Mouse (Mus musculus): ENCODE data around the gene Pacsin2. TPM values are rescaled to one million over a fixed set of nuclear protein-coding genes. Genes with fewer than 3 reads are reported as not detected.

The Pacsin2 gene
- polyA plus RNA-seq, 1 experiment from 2014 or later, result 61.0 TPM

DNA sequence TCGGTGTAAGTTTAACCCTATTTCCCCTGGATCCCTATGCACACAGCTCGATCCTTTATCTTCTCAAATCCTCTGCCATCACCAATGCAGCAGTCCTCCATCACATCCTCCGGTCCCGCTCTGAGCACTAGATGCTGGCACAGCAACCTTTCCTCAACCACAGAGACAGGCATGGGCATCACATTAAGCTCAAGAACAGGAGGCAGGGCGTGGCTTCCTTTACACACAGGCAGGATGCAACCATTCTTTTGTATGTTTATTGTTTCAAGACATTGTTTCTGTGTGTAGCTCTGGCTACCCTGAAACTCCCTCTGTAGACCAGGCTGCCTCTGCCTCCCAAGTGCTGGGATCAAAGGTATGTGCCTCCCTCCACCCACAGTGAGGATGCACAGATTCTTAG is 8.8 kb downstream of the Pacsin2 start:
- H3K27me3 ChIP-seq (ENCODE audit: low read depth, poor library complexity, severe bottlenecking), result no peaks in the 10 kb centered on the region
- WGBS, result 91% methylated on average over 5 of the region's 5 CpGs
- no peaks in the 10 kb centered on the region for H3K36me3 ChIP-seq
- H3K9me3 ChIP-seq (replicated peaks), result no peaks in the 10 kb centered on the region
- peaks cover 7% of the 10 kb centered on the region; the same call in 1 of the 2 replicates for H3K4me1 ChIP-seq
- H3K27ac ChIP-seq, result no peak overlapping the region
- no peak overlapping the region for H3K4me3 ChIP-seq
- DNase-seq (ENCODE audit: low spot score), result no peak

DNA sequence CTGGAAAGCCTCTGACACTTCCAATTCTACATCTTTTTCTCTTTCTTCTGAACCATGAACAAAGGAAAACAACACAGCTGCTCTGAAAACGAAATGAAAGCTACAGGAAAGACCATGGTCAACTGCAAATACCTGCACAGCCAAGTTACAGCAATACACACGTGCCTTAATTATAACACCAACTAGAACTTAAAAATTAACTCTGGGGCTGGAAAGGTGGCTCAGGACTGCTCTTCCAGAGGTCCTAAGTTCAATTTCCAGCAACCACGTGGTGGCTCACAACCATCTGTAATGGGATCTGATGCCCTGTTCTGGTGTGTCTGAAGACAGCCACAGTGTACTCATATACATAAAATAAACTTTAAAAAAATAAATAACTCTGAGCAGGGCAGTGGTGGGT is 9.4 kb downstream of the Pacsin2 start:
- no peaks in the 10 kb centered on the region for H3K27me3 ChIP-seq (ENCODE audit: low read depth, poor library complexity, severe bottlenecking)
- no peak for DNase-seq (ENCODE audit: low spot score)
- H3K4me3 ChIP-seq, result no peak overlapping the region
- H3K36me3 ChIP-seq, result no peaks in the 10 kb centered on the region
- H3K4me1 ChIP-seq, result peaks cover 7% of the 10 kb centered on the region; the same call in 1 of the 2 replicates
- H3K9me3 ChIP-seq (replicated peaks), result no peaks in the 10 kb centered on the region
- H3K27ac ChIP-seq, result no peak overlapping the region
- 73% methylated on average over 3 of the region's 3 CpGs for WGBS

DNA sequence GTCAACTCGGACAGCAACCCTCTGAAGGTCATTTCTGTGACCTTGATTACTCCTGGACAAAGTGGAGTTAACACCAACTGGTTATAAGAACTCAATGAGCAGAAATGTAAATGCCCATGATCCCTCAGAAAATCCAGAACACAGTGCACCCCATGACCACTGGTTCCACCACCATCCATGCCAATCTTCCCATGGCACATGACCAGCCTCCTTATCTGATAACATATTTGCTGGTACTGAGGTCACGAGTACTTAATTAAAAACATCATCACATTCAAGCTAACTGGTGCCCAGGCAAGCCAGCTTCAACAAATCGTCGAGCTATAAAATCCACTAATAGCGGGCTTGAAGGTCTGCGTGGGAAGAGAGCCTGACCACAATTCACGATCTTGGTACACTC is 10.0 kb downstream of the Pacsin2 start:
- peaks cover 7% of the 10 kb centered on the region; the same call in 1 of the 2 replicates for H3K4me1 ChIP-seq
- H3K27ac ChIP-seq, result no peak overlapping the region
- no peak overlapping the region for H3K4me3 ChIP-seq
- 82% methylated on average over 7 of the region's 7 CpGs for WGBS
- no peaks in the 10 kb centered on the region for H3K9me3 ChIP-seq (replicated peaks)
- no peak for DNase-seq (ENCODE audit: low spot score)
- H3K27me3 ChIP-seq (ENCODE audit: low read depth, poor library complexity, severe bottlenecking), result no peaks in the 10 kb centered on the region
- H3K36me3 ChIP-seq, result no peaks in the 10 kb centered on the region

DNA sequence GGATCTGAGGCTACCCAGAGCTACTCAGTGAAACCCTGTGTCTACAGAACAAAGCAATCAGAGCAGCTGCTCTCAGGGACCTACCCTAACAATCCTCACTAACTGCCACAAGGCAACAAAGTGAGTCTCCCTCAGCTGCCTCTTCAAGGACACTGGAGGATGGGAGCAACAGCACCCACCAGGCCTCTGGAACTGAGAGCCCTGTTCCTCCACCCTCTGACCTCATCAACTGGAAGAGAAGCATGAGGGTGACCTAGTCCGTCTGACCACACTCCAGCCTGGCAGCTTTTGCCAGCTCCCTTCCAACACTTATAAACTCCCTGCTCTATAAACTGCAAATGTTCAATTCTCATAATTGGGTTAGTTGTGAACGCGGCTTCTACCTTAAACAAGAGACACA is 10.5 kb downstream of the Pacsin2 start:
- 79% methylated on average over 3 of the region's 3 CpGs for WGBS
- H3K27ac ChIP-seq, result no peak overlapping the region
- H3K4me3 ChIP-seq, result no peak overlapping the region

DNA sequence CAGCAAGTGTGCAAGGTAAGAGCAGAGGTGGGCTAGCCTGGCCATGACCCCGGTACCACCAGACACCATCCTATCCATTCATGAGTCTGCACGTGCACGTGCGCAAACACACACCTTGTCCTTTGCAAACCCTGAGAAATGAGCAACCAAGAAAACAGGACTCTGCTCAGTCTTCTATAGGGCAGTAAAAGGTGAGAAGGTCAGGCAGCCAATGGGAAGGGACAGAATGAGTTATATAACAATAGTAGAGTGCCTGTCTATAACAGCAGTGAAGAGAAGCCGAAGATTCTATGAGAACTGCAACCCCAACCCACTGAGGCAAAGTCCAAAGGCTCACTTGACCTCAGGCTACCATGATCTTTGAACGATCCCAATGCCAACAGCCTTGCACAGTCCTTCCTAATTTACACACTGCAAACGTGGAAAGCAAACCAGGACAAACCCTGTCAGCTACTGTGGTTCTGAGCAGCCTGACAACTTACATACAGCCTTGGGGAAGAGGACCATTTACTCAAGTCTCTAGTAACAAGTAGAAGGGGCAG is 12.1 kb downstream of the Pacsin2 start:
- Histone ChIP-seq H3K36me3 (no peaks in the 10 kb centered on the region), H3K4me3 (no peak overlapping the region), H3K27ac (no peak overlapping the region), H3K27me3 (ENCODE audit: low read depth, poor library complexity, severe bottlenecking) (no peaks in the 10 kb centered on the region), H3K4me1 (peaks cover 7% of the 10 kb centered on the region; the same call in 1 of the 2 replicates), H3K9me3 (replicated peaks) (no peaks in the 10 kb centered on the region)
- no peak for DNase-seq (ENCODE audit: low spot score)
- WGBS, result 86% methylated on average over 7 of the region's 7 CpGs

More for the DNA sequence above, 10.5 kb downstream of the Pacsin2 start:
- no peaks in the 10 kb centered on the region for H3K9me3 ChIP-seq (replicated peaks)
- H3K27me3 ChIP-seq (ENCODE audit: low read depth, poor library complexity, severe bottlenecking), result no peaks in the 10 kb centered on the region
- no peak for DNase-seq (ENCODE audit: low spot score)
- peaks cover 7% of the 10 kb centered on the region; the same call in 1 of the 2 replicates for H3K4me1 ChIP-seq
- H3K36me3 ChIP-seq, result no peaks in the 10 kb centered on the region

DNA sequence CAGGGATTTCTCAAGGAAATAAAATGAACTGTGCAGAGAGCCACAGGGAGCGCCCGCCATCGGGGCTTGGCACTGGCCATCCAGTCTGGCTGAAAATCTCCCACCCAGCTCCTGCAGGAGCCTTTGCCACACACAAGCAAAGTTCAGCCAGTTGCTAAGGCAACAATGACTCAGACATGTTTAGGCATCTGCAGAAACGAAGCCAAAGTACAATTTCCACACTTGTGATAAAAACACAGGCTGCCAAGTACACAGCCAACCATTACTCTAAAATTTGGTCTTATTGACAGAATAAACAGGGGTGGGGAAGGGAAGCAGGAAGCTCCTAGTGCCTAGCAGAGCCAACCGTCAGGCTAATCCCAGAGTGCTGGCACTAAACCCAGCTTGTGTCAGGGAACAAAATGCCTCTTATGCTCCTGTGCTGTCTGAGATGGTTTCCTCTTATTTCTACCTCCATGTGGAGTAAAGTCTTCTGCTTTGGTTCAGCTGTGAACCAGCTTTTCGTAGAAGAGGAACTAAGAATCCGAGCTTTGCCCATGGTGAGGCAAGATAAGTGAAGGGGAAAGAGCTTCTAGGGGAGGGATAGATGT is 12.7 kb downstream of the Pacsin2 start:
- H3K27me3 ChIP-seq (ENCODE audit: low read depth, poor library complexity, severe bottlenecking), result no peaks in the 10 kb centered on the region
- no peak overlapping the region for H3K27ac ChIP-seq
- H3K36me3 ChIP-seq, result no peaks in the 10 kb centered on the region
- WGBS, result 86% methylated on average over 7 of the region's 7 CpGs
- DNase-seq (ENCODE audit: low spot score), result no peak
- peaks cover 7% of the 10 kb centered on the region; the same call in 1 of the 2 replicates for H3K4me1 ChIP-seq
- no peak overlapping the region for H3K4me3 ChIP-seq
- H3K9me3 ChIP-seq (replicated peaks), result no peaks in the 10 kb centered on the region

DNA sequence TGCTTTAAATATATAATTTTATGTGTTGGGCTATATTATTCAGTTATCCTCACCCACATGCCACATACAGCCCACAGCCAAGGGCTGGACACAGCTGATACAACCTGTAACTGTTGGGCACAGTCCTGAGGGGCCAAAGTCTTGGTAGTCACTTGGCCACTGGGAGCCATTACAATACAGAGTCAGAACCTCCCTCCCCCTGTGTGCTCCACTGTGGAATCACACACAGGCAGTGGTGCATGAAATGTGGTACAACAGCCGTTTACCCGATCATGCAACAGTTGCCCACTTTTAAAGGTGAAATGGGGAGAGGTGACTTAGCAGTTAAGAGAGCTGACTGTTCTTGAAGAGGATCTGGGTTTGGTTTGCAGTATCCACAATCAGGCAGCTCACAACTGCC is 14.4 kb downstream of the Pacsin2 start:
- H3K4me1 ChIP-seq, result peaks cover 18% of the 10 kb centered on the region
- no peaks in the 10 kb centered on the region for H3K9me3 ChIP-seq (replicated peaks)
- H3K27me3 ChIP-seq (ENCODE audit: low read depth, poor library complexity, severe bottlenecking), result no peaks in the 10 kb centered on the region
- DNase-seq (ENCODE audit: low spot score), result no peak
- no peak overlapping the region for H3K4me3 ChIP-seq
- 98% methylated on average over 2 of the region's 2 CpGs for WGBS
- no peaks in the 10 kb centered on the region for H3K36me3 ChIP-seq
- H3K27ac ChIP-seq, result no peak overlapping the region

DNA sequence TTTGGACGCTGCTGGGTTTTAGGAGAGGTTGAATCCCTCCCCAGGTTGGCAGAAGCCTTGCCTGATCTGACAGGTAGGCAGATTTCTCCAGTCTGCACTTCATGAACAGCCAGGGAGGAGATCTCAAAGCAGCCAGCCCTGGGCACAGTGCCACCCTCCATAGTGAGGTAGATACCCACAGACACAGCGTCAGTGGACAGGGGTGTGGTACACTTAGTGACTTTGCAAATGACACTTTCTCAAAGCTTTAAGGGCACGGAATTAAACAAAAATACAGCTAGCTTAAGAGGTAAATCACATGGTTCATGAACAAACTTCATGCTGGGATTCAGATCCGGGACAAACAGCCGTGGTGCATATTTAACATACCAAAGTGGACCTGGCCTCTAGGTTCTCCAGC is 15.8 kb downstream of the Pacsin2 start:
- Histone ChIP-seq H3K27ac (no peak overlapping the region), H3K27me3 (ENCODE audit: low read depth, poor library complexity, severe bottlenecking) (no peaks in the 10 kb centered on the region), H3K4me3 (no peak overlapping the region), H3K4me1 (peaks cover 20% of the 10 kb centered on the region), H3K36me3 (no peaks in the 10 kb centered on the region), H3K9me3 (replicated peaks) (no peaks in the 10 kb centered on the region)
- 84% methylated on average over 5 of the region's 5 CpGs for WGBS
- no peak for DNase-seq (ENCODE audit: low spot score)

DNA sequence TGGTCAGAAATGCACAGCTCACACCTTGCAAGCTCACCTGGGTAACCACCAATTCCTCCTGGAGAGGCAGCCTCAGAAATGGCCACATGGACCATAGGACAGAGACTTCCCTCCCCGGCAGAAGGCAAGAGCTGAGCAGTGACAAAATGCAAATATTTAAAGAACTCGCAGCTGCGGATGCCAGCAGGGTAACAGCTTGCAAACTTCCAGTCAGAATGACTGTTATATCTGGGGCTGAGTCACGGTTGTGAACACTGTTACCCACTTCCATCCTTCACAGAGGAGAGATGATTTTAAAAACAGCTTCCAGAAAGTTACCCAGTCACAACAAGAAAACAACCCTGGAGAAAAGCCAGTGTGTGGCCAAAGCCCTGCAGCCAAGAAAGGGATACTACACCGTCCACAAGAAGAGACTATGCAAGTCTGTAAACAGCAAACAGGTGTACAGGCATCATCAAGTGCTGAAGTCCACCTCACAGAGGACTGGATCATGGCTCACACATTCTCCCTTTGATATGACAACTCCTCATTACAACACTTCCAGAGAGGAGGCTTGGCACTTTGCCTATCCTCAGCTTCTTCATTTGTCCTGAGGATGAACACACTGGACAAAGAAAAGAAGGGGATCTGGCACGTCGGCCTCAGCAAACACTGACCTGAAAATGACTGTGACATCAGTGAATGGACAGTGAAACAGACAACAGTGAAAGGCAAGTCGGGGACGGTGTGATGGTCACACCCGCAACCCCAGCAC is 16.4 kb downstream of the Pacsin2 start:
- H3K4me1 ChIP-seq, result peaks cover 20% of the 10 kb centered on the region
- no peaks in the 10 kb centered on the region for H3K27me3 ChIP-seq (ENCODE audit: low read depth, poor library complexity, severe bottlenecking)
- H3K9me3 ChIP-seq (replicated peaks), result no peaks in the 10 kb centered on the region
- WGBS, result 65% methylated on average over 10 of the region's 10 CpGs
- DNase-seq (ENCODE audit: low spot score), result no peak
- no peak overlapping the region for H3K27ac ChIP-seq
- H3K36me3 ChIP-seq, result no peaks in the 10 kb centered on the region
- H3K4me3 ChIP-seq, result no peak overlapping the region

DNA sequence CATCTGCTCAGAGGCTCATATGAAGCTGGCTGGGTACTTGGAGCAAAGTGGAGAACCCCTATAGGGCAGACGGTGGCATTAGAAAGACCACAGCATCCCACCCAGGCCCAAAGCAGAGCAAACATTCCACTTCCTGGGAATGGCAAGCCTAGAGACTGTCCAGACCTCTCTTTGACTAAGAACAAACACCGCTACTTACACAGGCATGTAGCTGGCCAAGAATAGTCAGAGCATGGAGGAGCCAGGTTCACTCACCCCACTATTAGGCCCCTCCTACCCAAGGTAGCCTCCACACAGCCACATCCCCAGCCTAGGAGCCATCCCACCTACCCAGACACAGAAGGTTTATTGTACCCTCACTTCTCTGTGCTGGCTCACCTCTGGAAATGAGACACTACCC is 18.5 kb downstream of the Pacsin2 start:
- Histone ChIP-seq H3K4me1 (peaks cover 16% of the 10 kb centered on the region), H3K4me3 (no peak overlapping the region), H3K36me3 (no peaks in the 10 kb centered on the region), H3K9me3 (replicated peaks) (no peaks in the 10 kb centered on the region), H3K27ac (peak overlapping the region; percentile 25; the same call in 1 of the 2 replicates), H3K27me3 (ENCODE audit: low read depth, poor library complexity, severe bottlenecking) (no peaks in the 10 kb centered on the region)
- DNase-seq (ENCODE audit: low spot score), result no peak
- 78% methylated on average over 2 of the region's 2 CpGs for WGBS

DNA sequence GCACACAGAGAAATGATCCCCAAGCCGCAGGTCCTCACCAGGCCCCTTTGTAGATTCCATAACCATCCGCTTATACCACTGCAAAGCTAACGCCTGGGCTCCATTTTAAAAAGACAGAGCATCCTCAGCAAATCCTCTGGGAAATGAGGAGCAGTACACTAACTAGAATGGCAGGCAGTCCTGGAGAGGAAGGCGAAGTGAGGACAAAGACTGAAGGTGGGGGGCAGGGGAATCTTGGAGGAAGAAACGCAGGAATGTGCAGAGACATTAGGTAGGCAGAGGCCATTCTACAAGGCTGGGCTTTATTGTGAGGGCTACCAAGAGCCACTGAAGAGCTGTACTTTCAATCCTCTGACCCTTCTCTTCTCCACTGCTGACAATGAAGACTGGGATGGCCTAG is 19.0 kb downstream of the Pacsin2 start:
- peak overlapping the region; percentile 25; the same call in 1 of the 2 replicates for H3K27ac ChIP-seq
- no peaks in the 10 kb centered on the region for H3K9me3 ChIP-seq (replicated peaks)
- WGBS, result 70% methylated on average over 5 of the region's 5 CpGs
- H3K4me1 ChIP-seq, result peaks cover 16% of the 10 kb centered on the region
- no peak for DNase-seq (ENCODE audit: low spot score)
- no peaks in the 10 kb centered on the region for H3K36me3 ChIP-seq
- no peak overlapping the region for H3K4me3 ChIP-seq
- no peaks in the 10 kb centered on the region for H3K27me3 ChIP-seq (ENCODE audit: low read depth, poor library complexity, severe bottlenecking)

DNA sequence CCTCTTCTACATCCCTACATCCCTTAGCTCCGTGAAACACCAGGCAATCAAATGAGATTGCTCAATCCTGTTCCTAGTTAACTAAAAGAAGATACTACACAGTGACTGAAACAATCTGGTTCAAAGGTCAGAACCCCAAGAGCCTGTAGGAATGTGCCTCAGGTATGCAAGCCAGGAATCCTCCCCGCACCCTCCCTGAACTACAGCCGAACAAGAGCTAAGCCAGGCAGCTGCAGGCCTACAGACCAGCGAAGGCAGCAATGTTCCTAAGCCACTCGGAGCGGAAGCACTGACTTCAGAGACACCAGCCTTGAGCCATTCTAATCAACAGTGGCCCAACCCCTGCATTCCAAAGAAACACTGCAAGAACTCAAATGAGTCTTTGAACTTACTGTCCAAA is 20.0 kb downstream of the Pacsin2 start:
- DNase-seq (ENCODE audit: low spot score), result no peak

DNA sequence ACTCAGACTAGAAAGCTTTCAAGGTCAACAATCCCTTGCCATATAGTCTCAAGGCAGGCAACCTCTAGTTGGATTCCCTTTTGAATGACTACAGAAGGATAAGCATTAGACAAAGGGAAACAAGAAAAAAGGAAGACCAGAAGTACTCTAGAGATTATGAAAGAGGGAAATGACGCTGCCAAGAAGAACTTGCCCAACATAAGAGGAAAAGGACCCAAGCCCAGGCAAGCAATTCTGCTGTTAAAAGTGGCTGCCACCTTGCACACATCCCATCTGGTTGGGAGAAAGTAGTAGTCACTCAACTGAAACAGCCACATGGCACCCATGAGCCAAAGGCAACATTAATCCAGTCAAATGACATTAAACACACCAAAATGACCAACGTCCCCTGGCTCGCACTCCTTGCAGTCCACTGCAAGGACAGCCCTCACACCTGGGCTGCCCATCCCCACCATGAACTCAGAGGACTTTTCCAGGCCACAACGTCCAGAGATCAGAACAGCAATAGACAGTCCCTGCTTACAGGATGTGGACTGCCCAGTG is 21.8 kb downstream of the Pacsin2 start:
- peaks cover 16% of the 10 kb centered on the region for H3K4me1 ChIP-seq
- 90% methylated on average over 4 of the region's 4 CpGs for WGBS
- no peak for DNase-seq (ENCODE audit: low spot score)
- H3K9me3 ChIP-seq (replicated peaks), result no peaks in the 10 kb centered on the region
- H3K27ac ChIP-seq, result no peak overlapping the region
- H3K4me3 ChIP-seq, result no peak overlapping the region
- no peaks in the 10 kb centered on the region for H3K27me3 ChIP-seq (ENCODE audit: low read depth, poor library complexity, severe bottlenecking)
- H3K36me3 ChIP-seq, result no peaks in the 10 kb centered on the region

More for the DNA sequence above, 20.0 kb downstream of the Pacsin2 start:
- Histone ChIP-seq H3K27me3 (ENCODE audit: low read depth, poor library complexity, severe bottlenecking) (no peaks in the 10 kb centered on the region), H3K36me3 (no peaks in the 10 kb centered on the region), H3K9me3 (replicated peaks) (no peaks in the 10 kb centered on the region), H3K4me1 (peaks cover 16% of the 10 kb centered on the region), H3K4me3 (no peak overlapping the region), H3K27ac (no peak overlapping the region)
- WGBS, result 54% methylated on average over 6 of the region's 6 CpGs

All from limb, embryonic 10.5 days (tissue).